Mouse (Mus musculus) layer of hippocampus, postnatal 25 days (tissue): ENCODE data around the gene Cd79b. TPM values are rescaled to one million over a fixed set of nuclear protein-coding genes. Genes with fewer than 3 reads are reported as not detected.

Source experiments
- DNase-seq, 2 experiments: peaks; one replicate each; pipeline ENCODE4 v3.0.0; 2022; ENCODE audit warnings: mixed read lengths in 2 of 2, low spot score in 1 of 2; ENCODE audit errors: extremely low spot score in 1 of 2
- total RNA-seq, 2 experiments: library from RNA; stranded (reverse); gene quantifications; 2 replicates each; pipeline ENCODE4 v1.2.3; 2021

Cd79b gene
- total RNA-seq, 2 experiments from 2014 or later: 0.31 TPM; not detected in 1

GRCm38 (mm10) chr11:106274971-106275411, 39.6 kb downstream of the Cd79b start:
- DNase-seq: no peak

GRCm38 (mm10) chr11:106274374-106274773, 40.2 kb downstream of the Cd79b start:
- no peak for DNase-seq

GRCm38 (mm10) chr11:106273811-106274210, 40.8 kb downstream of the Cd79b start:
- no peak for DNase-seq

GRCm38 (mm10) chr11:106273311-106273684, 41.3 kb downstream of the Cd79b start:
- no peak for DNase-seq

GRCm38 (mm10) chr11:106272644-106273310, 41.8 kb downstream of the Cd79b start, which contains the start of gene Smarcd2:
TSS of gene Smarcd2 (minus strand) at chr11:106272972.
- peak; percentile 92 to 94 for DNase-seq

GRCm38 (mm10) chr11:106271794-106272643, 42.5 kb downstream of the Cd79b start:
- DNase-seq: no peak

- DNase-seq: no peak
Measured at GRCm38 (mm10) chr11:106271131-106271793, 43.3 kb downstream of the Cd79b start.

GRCm38 (mm10) chr11:106269060-106269431, 45.5 kb downstream of the Cd79b start:
- no peak for DNase-seq

- peak in 1 of 2 experiments; percentile 51 for DNase-seq
Measured at GRCm38 (mm10) chr11:106268326-106269059, 46.1 kb downstream of the Cd79b start.

GRCm38 (mm10) chr11:106267871-106268270, 46.7 kb downstream of the Cd79b start:
- no peak for DNase-seq

GRCm38 (mm10) chr11:106267311-106267852, 47.2 kb downstream of the Cd79b start:
- DNase-seq: no peak

GRCm38 (mm10) chr11:106266431-106266830, 48.1 kb downstream of the Cd79b start:
- no peak for DNase-seq

GRCm38 (mm10) chr11:106265570-106265969, 49.0 kb downstream of the Cd79b start:
- DNase-seq: no peak

- no peak for DNase-seq
Measured at GRCm38 (mm10) chr11:106264988-106265387, 49.6 kb downstream of the Cd79b start.

GRCm38 (mm10) chr11:106263963-106264362, 50.6 kb downstream of the Cd79b start:
- DNase-seq: no peak

Other genes with a start within 250 kb of the Cd79b start
- 10 to 100 TPM; 17.6 to 21.8 TPM for gene Taco1, start 248.7 kb downstream of the Cd79b start, total RNA-seq
- gene Map3k3, start 230.1 kb downstream of the Cd79b start, total RNA-seq: 10 to 100 TPM; 24.5 to 31.9 TPM
- not detected for gene Gm10840, start 153.9 kb downstream of the Cd79b start, total RNA-seq
- 100 to 1,000 TPM; 149 to 156 TPM for gene Limd2, start 153.9 kb downstream of the Cd79b start, total RNA-seq
- gene Strada, start 112.6 kb downstream of the Cd79b start, total RNA-seq: 10 to 100 TPM; 27.1 to 33.4 TPM
- gene Ccdc47, start 98.4 kb downstream of the Cd79b start, total RNA-seq: 10 to 100 TPM; 84.9 to 93.9 TPM
- 10 to 100 TPM; 64.5 to 74.1 TPM for gene Ddx42, start 97.8 kb downstream of the Cd79b start, total RNA-seq
- 10 to 100 TPM; 29.9 to 32.8 TPM for gene Ftsj3, start 58.7 kb downstream of the Cd79b start, total RNA-seq
- gene Psmc5, start 58.6 kb downstream of the Cd79b start, total RNA-seq: 100 to 1,000 TPM; 148 to 174 TPM
- 10 to 100 TPM; 24.7 to 26.1 TPM for gene Smarcd2, start 41.8 kb downstream of the Cd79b start, total RNA-seq
- gene Tcam1, start 38.1 kb downstream of the Cd79b start, total RNA-seq: under 1 TPM; 0.19 to 0.22 TPM
- not detected for gene Gh, start 12.9 kb downstream of the Cd79b start, total RNA-seq
- gene Scn4a, start 38.5 kb upstream of the Cd79b start, total RNA-seq: under 1 TPM in 1 of 2 experiments, not detected in 1; 0.05 TPM
- gene Prr29, start 50.7 kb upstream of the Cd79b start, total RNA-seq: not detected
- gene Icam2, start 73.3 kb upstream of the Cd79b start, total RNA-seq: 1 to 10 TPM; 2.8 to 3.3 TPM
- gene Ern1, start 173.1 kb upstream of the Cd79b start, total RNA-seq: 1 to 10 TPM; 8.9 TPM